Mouse (Mus musculus) neural tube, embryonic 14.5 days (tissue): ENCODE data around the gene Dmrtb1. TPM values are rescaled to one million over a fixed set of nuclear protein-coding genes. Genes with fewer than 3 reads are reported as not detected.

ENCODE experiments used
- ATAC-seq: fragments of 200-750 bp; cut with Nextera tagmentation; 2 replicates; pipeline ENCODE4 v1.8.0; 2017; ENCODE audit warnings: low read depth, mild to moderate bottlenecking, moderate TSS enrichment, moderate library complexity
- H3K27ac ChIP-seq: fragments of 300-500 bp; sonication (generic); 2 replicates; pipeline ENCODE4 v1.5.1; 2014; ENCODE audit warnings: low read depth, mild to moderate bottlenecking, control low read depth, low read length, moderate library complexity, mixed read lengths
- H3K27me3 ChIP-seq: fragments of 300-500 bp; sonication (generic); 2 replicates; pipeline ENCODE4 v1.6.1; 2014; ENCODE audit warnings: low read length; ENCODE audit not compliant: control insufficient read depth, insufficient read depth
- H3K36me3 ChIP-seq: fragments of 300-500 bp; sonication (generic); 2 replicates; pipeline ENCODE4 v1.6.1; 2014; ENCODE audit warnings: low read length, mixed read lengths; ENCODE audit not compliant: control insufficient read depth, insufficient read depth
- H3K4me1 ChIP-seq: fragments of 300-500 bp; sonication (generic); 2 replicates; pipeline ENCODE4 v1.6.1; 2014; ENCODE audit warnings: low read length; ENCODE audit not compliant: control insufficient read depth, insufficient read depth
- H3K4me2 ChIP-seq: fragments of 300-500 bp; sonication (generic); 2 replicates; pipeline ENCODE4 v1.6.1; 2014; ENCODE audit warnings: mild to moderate bottlenecking, low read depth, low read length, control low read depth
- H3K4me3 ChIP-seq: fragments of 300-500 bp; sonication (generic); 2 replicates; pipeline ENCODE4 v1.5.1; 2014; ENCODE audit warnings: low read depth, low read length, control low read depth, mixed read lengths
- H3K9ac ChIP-seq: fragments of 300-500 bp; sonication (generic); replicated peaks from 2 replicates; pipeline ENCODE4 v1.6.1; 2014; ENCODE audit warnings: low read depth, mild to moderate bottlenecking, control low read depth, low read length, mixed read lengths
- H3K9me3 ChIP-seq: fragments of 300-500 bp; sonication (generic); 2 replicates; pipeline ENCODE4 v1.6.1; 2016; ENCODE audit warnings: low read length; ENCODE audit not compliant: control insufficient read depth
- WGBS: fragments of 180-500 bp; shearing (Covaris S2); extraction: QIAGEN DNeasy Blood & Tissue Kit; methylation state at CpG from one replicate; pipeline ENCODE4 v1.1.7; 2014; 5-methylcytosine and 5-hydroxymethylcytosine counted together
- polyA plus RNA-seq: library from polyadenylated mRNA; unstranded; fragments of >200 nt; fragmentation: Nextera tagmentation; extraction: Ambion mirVana; gene quantifications from 2 replicates; pipeline ENCODE4 v1.2.1, GENCODE M21; 2014

Gene Dmrtb1
- polyA plus RNA-seq, 1 experiment from 2014 or later, result 8.1 TPM

DNA sequence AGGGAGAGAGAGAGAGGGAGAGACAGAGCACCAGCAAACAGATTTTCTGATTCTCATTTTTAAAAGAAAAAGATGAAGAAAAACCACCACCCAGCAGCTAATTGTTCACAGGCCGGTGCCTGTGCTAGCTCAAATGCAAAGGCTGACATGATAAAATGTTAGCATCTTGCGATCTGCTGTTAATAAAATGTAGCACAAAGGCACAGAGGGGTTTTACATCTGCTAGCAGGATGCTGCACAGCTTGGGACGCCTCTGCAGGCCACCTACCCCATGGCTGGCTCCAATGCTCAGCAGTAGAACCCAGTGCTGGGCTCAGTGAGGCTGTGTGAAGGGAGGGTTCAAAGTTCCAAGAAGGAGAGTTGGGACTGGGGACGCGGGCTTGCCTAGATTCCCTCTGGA lies 13.3 kb downstream of the Dmrtb1 start:
- Histone ChIP-seq H3K36me3 (no peaks in the 10 kb centered on the region), H3K27ac (peak overlapping the region; percentile 39; the same call in 1 of the 2 replicates)
- WGBS, result 55% methylated on average over 5 of the region's 5 CpGs

DNA sequence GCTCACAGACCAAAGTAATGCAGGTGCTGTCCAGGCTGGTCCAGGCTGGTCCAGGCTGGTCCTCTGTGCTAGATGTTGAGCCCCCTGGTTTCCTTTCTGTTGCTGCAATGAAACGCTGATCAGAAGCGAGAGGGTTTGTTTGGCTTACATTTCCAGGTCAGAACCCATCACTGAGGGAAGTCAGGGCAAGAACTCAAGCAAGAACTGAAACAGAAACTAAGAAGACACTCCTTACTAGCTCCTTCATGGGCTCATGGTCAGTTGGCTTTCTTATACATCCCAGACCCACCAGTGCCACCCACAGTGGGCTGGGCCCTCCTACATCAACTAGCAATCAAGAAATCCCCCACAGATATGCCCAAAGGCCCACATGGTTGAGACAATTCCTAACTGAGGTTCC lies 15.5 kb downstream of the Dmrtb1 start:
- Histone ChIP-seq H3K36me3 (no peaks in the 10 kb centered on the region), H3K9me3 (no peaks in the 10 kb centered on the region), H3K4me1 (peaks cover 3% of the 10 kb centered on the region; the same call in 1 of the 2 replicates), H3K27ac (no peak overlapping the region), H3K9ac (no peak overlapping the region), H3K27me3 (no peaks in the 10 kb centered on the region), H3K4me3 (no peak overlapping the region), H3K4me2 (no peak overlapping the region)
- 87% methylated on average over 2 of the region's 2 CpGs for WGBS
- ATAC-seq, result no peak

More for the DNA sequence above, 13.3 kb downstream of the Dmrtb1 start:
- H3K4me1 ChIP-seq, result peaks cover 9% of the 10 kb centered on the region; the same call in 1 of the 2 replicates
- ATAC-seq, result no peak
- H3K9ac ChIP-seq, result no peak overlapping the region
- H3K4me2 ChIP-seq, result no peak overlapping the region
- no peaks in the 10 kb centered on the region for H3K27me3 ChIP-seq
- no peak overlapping the region for H3K4me3 ChIP-seq
- no peaks in the 10 kb centered on the region for H3K9me3 ChIP-seq

GRCm38 (mm10) chr4:107660649-107661048 lies 23.4 kb downstream of the Dmrtb1 start:
- Histone ChIP-seq H3K36me3 (no peaks in the 10 kb centered on the region), H3K27ac (no peak overlapping the region), H3K4me2 (no peak overlapping the region), H3K4me3 (no peak overlapping the region), H3K4me1 (no peaks in the 10 kb centered on the region), H3K9ac (no peak overlapping the region), H3K27me3 (no peaks in the 10 kb centered on the region), H3K9me3 (no peaks in the 10 kb centered on the region)
- ATAC-seq, result no peak
- 69% methylated on average over 11 of the region's 11 CpGs for WGBS

DNA sequence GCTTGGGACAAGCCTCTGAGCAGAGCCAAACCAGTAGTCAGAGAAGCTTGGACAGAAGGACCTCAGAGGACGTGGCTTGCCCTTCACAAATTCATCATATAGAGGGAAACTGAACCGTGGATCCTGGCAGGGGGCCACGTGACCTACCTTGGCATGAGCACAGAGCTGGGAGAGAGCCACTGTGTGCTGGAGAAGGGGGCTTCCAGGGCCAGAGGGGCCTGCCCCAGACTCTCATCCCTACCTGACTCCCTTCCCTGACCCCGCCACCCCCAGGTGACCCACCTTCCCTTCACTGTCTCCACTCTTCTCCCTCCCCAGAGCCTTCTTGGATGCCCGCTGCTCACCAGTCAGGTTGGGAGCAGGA lies 30.8 kb downstream of the Dmrtb1 start:
- Histone ChIP-seq H3K9ac (no peak overlapping the region), H3K4me3 (no peak overlapping the region), H3K9me3 (no peaks in the 10 kb centered on the region), H3K4me1 (peaks cover 8% of the 10 kb centered on the region; the same call in 1 of the 2 replicates), H3K36me3 (no peaks in the 10 kb centered on the region), H3K27ac (no peak overlapping the region), H3K27me3 (no peaks in the 10 kb centered on the region), H3K4me2 (no peak overlapping the region)
- WGBS, result 80% methylated on average over 5 of the region's 5 CpGs
- 0 out of 2 replicates have a peak, but pooled peaks have one; percentile 3 for ATAC-seq

DNA sequence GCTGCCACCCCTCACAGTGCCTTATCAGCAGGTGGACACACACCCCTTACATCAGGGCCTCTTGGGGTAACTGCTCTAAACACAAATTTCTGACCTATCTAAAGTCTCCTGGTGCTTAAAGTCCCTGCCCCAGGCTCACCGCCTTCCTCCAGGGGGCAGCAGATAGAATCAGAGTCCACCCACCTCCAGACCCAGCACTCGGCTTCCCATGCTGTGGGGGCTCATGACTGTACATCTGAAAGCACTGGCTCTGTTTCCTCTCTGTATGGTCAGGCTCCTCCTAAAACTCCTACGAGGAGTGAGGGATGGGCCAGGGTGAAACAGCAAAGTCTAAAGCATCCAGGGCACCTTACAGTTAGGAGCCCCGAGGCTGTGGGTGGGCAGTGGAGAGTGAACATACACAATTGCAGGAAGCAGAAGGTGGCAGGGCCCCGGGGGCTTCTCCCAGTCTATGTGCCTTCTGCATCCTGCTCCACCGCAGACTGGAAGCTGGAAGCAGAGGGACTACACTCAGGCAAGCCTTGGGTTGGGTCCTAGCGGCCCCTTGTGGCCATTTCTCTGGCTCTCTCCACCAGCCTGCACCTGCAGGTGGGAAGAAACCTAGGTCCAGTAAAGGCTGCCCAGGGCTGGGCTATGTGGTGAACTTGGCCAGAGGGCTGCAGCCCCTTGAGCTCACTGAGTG lies 31.3 kb downstream of the Dmrtb1 start:
- H3K27ac ChIP-seq, result no peak overlapping the region
- 10% methylated on average over 7 of the region's 7 CpGs for WGBS
- no peak overlapping the region for H3K9ac ChIP-seq
- no peak overlapping the region for H3K4me2 ChIP-seq
- H3K9me3 ChIP-seq, result no peaks in the 10 kb centered on the region
- ATAC-seq, result peak; percentile 86
- H3K36me3 ChIP-seq, result no peaks in the 10 kb centered on the region
- no peaks in the 10 kb centered on the region for H3K27me3 ChIP-seq
- H3K4me3 ChIP-seq, result no peak overlapping the region
- peaks cover 8% of the 10 kb centered on the region; the same call in 1 of the 2 replicates for H3K4me1 ChIP-seq

DNA sequence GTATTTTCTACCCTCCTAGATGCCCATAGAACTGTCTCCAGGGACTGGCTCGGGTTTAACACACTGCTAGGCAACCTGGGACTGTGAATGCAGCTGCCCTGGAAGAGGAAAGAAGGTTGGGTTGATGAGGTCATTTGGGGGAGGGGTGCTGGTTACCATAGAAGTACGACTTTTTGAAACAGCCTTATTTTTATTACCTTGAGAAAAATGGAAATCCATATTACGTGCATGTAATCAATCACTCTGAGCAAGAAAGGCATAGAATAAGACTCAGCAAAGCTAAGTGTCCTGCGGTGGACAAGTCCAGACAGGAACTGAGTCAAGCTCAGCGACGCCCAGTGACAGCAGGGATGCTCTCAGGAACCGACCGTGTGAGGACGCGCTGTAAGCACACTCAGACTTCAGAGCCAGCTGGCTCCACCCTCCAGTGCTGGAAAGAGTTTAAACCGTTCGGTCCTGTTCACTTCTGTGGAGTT lies 33.0 kb downstream of the Dmrtb1 start:
- Histone ChIP-seq H3K27ac (no peak overlapping the region), H3K27me3 (no peaks in the 10 kb centered on the region), H3K4me2 (no peak overlapping the region), H3K9ac (no peak overlapping the region), H3K4me3 (no peak overlapping the region), H3K9me3 (no peaks in the 10 kb centered on the region), H3K4me1 (peaks cover 8% of the 10 kb centered on the region; the same call in 1 of the 2 replicates), H3K36me3 (no peaks in the 10 kb centered on the region)
- ATAC-seq, result 0 out of 2 replicates have a peak, but pooled peaks have one; percentile 22
- WGBS, result 10% methylated on average over 12 of the region's 12 CpGs

DNA sequence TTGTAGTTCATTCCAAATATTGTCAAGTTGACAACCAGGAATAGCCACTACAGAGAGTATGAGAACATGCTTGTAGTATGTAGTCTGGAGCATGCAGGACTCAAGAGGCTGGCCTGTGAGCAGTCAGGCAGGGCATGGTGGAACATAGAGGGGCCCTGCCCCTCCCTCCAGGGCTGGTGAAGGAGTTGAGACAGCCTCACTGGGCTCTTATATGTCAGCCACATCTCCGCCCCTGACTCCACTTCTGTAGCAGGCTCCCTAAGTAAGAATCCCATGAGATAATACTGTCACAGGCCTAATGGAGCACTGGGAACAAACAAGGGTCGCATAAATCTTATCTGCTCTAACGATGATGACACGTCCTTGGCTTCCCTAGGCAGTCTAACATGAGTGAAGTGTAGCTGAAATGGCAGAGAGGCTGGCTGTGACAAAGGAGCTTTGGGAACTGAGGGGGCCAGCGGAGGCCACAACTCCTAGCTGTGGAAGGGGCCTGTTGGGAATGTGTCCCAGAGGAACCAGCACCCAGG lies 35.0 kb downstream of the Dmrtb1 start:
- Histone ChIP-seq H3K9ac (no peak overlapping the region), H3K27me3 (no peaks in the 10 kb centered on the region), H3K9me3 (no peaks in the 10 kb centered on the region), H3K4me2 (no peak overlapping the region), H3K36me3 (no peaks in the 10 kb centered on the region), H3K4me3 (no peak overlapping the region), H3K27ac (no peak overlapping the region), H3K4me1 (peaks cover 8% of the 10 kb centered on the region; the same call in 1 of the 2 replicates)
- 0 out of 2 replicates have a peak, but pooled peaks have one; percentile 36 for ATAC-seq
- 65% methylated on average over 5 of the region's 5 CpGs for WGBS

- ATAC-seq, result no peak
- Histone ChIP-seq H3K4me3 (no peak overlapping the region), H3K9me3 (no peaks in the 10 kb centered on the region)
These were observed 42.4 kb downstream of the Dmrtb1 start for GRCm38 (mm10) chr4:107641624-107642023.

GRCm38 (mm10) chr4:107638303-107638702 lies 45.7 kb downstream of the Dmrtb1 start:
- Histone ChIP-seq H3K27ac (no peak overlapping the region), H3K9ac (no peak overlapping the region), H3K27me3 (no peaks in the 10 kb centered on the region), H3K36me3 (no peaks in the 10 kb centered on the region), H3K9me3 (no peaks in the 10 kb centered on the region), H3K4me2 (no peak overlapping the region), H3K4me1 (no peaks in the 10 kb centered on the region; the same call in 1 of the 2 replicates), H3K4me3 (no peak overlapping the region)
- ATAC-seq, result peak; percentile 39; the same call in 1 of the 2 replicates
- 39% methylated on average over 10 of the region's 10 CpGs for WGBS

More at GRCm38 (mm10) chr4:107641624-107642023, 42.4 kb downstream of the Dmrtb1 start:
- Histone ChIP-seq H3K27me3 (no peaks in the 10 kb centered on the region), H3K27ac (no peak overlapping the region), H3K9ac (no peak overlapping the region), H3K4me1 (no peaks in the 10 kb centered on the region; the same call in 1 of the 2 replicates), H3K36me3 (no peaks in the 10 kb centered on the region), H3K4me2 (no peak overlapping the region)
- 71% methylated on average over 4 of the region's 4 CpGs for WGBS
